Mouse (Mus musculus) hindbrain, embryonic 11.5 days (tissue): ENCODE measurements around the gene Syn2. TPM values are rescaled to one million over a fixed set of nuclear protein-coding genes. Genes with fewer than 3 reads are reported as not detected.
"Not testable (repeated sequence)": the region's sequence is repeated elsewhere in the genome, so short reads cannot be mapped to it uniquely, and the experiment has no call there.

Experiments
- ATAC-seq: fragments of 200-750 bp; cut with Nextera tagmentation; 2 replicates; pipeline ENCODE4 v1.8.0; 2017; ENCODE audit warnings: mild to moderate bottlenecking, moderate TSS enrichment, moderate library complexity; ENCODE audit not compliant: low FRiP score
- DNase-seq: peaks from one replicate; pipeline ENCODE4 v3.0.0-alpha.2; 2015; ENCODE audit warnings: low spot score
- H3K27ac ChIP-seq: fragments of 300-500 bp; sonication (generic); 2 replicates; pipeline ENCODE4 v1.5.1; 2014; ENCODE audit warnings: mild to moderate bottlenecking, low read depth, low read length
- H3K27me3 ChIP-seq: fragments of 300-500 bp; sonication (generic); 2 replicates; pipeline ENCODE4 v1.6.1; 2014; ENCODE audit warnings: mild to moderate bottlenecking, low read length, moderate library complexity, mixed read lengths; ENCODE audit not compliant: control insufficient read depth, insufficient read depth
- H3K36me3 ChIP-seq: fragments of 300-500 bp; sonication (generic); 2 replicates; pipeline ENCODE4 v1.6.1; 2014; ENCODE audit warnings: mild to moderate bottlenecking, low read length, moderate library complexity, mixed read lengths; ENCODE audit not compliant: control insufficient read depth, insufficient read depth
- H3K4me1 ChIP-seq: fragments of 300-500 bp; sonication (generic); replicated peaks from 2 replicates; pipeline ENCODE4 v1.6.1; 2014; ENCODE audit warnings: low read length, mixed read lengths; ENCODE audit not compliant: control insufficient read depth, insufficient read depth
- H3K4me2 ChIP-seq: fragments of 300-500 bp; sonication (generic); replicated peaks from 2 replicates; pipeline ENCODE4 v1.6.1; 2014; ENCODE audit warnings: mild to moderate bottlenecking, low read depth, low read length
- H3K4me3 ChIP-seq: fragments of 300-500 bp; sonication (generic); 2 replicates; pipeline ENCODE4 v1.5.1; 2014; ENCODE audit warnings: low read depth, low read length
- H3K9ac ChIP-seq: fragments of 300-500 bp; sonication (generic); 2 replicates; pipeline ENCODE4 v1.6.1; 2014; ENCODE audit warnings: low read depth, low read length
- H3K9me3 ChIP-seq: fragments of 300-500 bp; sonication (generic); 2 replicates; pipeline ENCODE4 v1.6.1; 2016; ENCODE audit warnings: low read length; ENCODE audit not compliant: control insufficient read depth
- WGBS: fragments of 180-500 bp; shearing (Covaris S2); extraction: QIAGEN DNeasy Blood & Tissue Kit; methylation state at CpG from one replicate; pipeline ENCODE4 v1.1.7; 2014; 5-methylcytosine and 5-hydroxymethylcytosine counted together
- polyA plus RNA-seq: library from polyadenylated mRNA; unstranded; fragments of >200 nt; fragmentation: Nextera tagmentation; extraction: Ambion mirVana; gene quantifications from 2 replicates; pipeline ENCODE4 v1.2.1, GENCODE M21; 2014

Syn2 gene
- polyA plus RNA-seq, 1 experiment from 2014 or later: 6.0 TPM

DNA sequence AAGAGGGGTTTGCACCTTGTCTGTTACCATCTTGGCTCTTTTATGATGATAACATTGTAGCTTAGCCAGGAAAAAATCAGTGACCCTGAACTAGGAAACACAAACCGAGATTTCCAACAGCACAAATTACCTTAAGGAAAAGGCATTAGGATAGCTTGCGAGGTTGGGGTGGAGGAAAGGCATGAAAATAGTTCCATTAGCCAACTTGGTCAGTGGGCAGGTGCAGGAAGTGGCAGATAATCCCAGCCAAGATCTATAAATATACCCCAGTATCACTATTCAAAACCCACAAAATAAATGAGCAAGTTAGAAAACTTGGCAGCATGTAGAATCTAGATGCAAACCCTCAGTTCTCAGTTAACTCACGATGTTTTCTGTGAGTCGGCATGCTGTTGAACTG lies 97.1 kb downstream of the Syn2 start:
- 83% methylated on average over 4 of the region's 4 CpGs for WGBS
- no peak overlapping the region for H3K27ac ChIP-seq

DNA sequence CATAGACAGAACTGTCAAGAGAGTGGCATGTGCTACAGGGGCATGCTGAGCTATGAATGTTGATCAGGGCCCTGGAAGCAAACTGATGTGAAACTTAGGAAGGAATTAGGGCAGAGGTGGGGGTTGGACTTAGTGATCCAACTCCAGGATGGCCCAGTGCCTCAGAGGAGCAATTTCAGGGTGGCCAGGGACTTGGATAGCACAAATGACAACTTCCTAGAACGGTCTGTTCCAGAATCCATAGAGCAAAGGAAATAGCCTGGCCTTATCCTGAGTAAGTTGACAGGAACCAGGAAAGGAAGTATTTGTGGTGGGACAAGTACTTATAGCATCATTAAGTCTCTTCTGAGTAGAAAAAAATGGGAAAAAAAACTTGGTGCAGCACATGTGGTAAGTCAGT lies 97.9 kb downstream of the Syn2 start:
- Histone ChIP-seq H3K4me3 (no peak overlapping the region), H3K27me3 (no peaks in the 10 kb centered on the region), H3K9ac (no peak overlapping the region), H3K9me3 (no peaks in the 10 kb centered on the region), H3K4me2 (no peak overlapping the region), H3K4me1 (no peaks in the 10 kb centered on the region), H3K36me3 (no peaks in the 10 kb centered on the region), H3K27ac (no peak overlapping the region)
- DNase-seq: no peak
- ATAC-seq: no peak
- 88% methylated on average over 1 of the region's 1 CpGs for WGBS

More for the DNA sequence above, 97.1 kb downstream of the Syn2 start:
- no peaks in the 10 kb centered on the region for H3K36me3 ChIP-seq
- DNase-seq: no peak
- H3K9ac ChIP-seq: no peak overlapping the region
- H3K9me3 ChIP-seq: no peaks in the 10 kb centered on the region
- no peak overlapping the region for H3K4me3 ChIP-seq
- no peaks in the 10 kb centered on the region for H3K4me1 ChIP-seq
- H3K27me3 ChIP-seq: no peaks in the 10 kb centered on the region
- ATAC-seq: no peak
- no peak overlapping the region for H3K4me2 ChIP-seq

GRCm38 (mm10) chr6:115238031-115239027 lies 103.6 kb downstream of the Syn2 start:
- no peaks in the 10 kb centered on the region for H3K27me3 ChIP-seq
- no peaks in the 10 kb centered on the region for H3K36me3 ChIP-seq
- DNase-seq: no peak
- 86% methylated on average over 9 of the region's 9 CpGs for WGBS
- H3K4me1 ChIP-seq: no peaks in the 10 kb centered on the region
- no peaks in the 10 kb centered on the region for H3K9me3 ChIP-seq
- H3K4me3 ChIP-seq: no peak overlapping the region
- no peak overlapping the region for H3K4me2 ChIP-seq
- H3K27ac ChIP-seq: no peak overlapping the region
- H3K9ac ChIP-seq: no peak overlapping the region
- ATAC-seq: no peak

GRCm38 (mm10) chr6:115239335-115239734 lies 104.6 kb downstream of the Syn2 start:
- Histone ChIP-seq H3K4me1 (no peaks in the 10 kb centered on the region), H3K4me3 (no peak overlapping the region), H3K27me3 (no peaks in the 10 kb centered on the region), H3K9me3 (no peaks in the 10 kb centered on the region), H3K27ac (no peak overlapping the region), H3K9ac (no peak overlapping the region), H3K36me3 (no peaks in the 10 kb centered on the region), H3K4me2 (no peak overlapping the region)
- no peak for ATAC-seq
- WGBS: 74% methylated on average over 7 of the region's 7 CpGs
- DNase-seq: no peak

DNA sequence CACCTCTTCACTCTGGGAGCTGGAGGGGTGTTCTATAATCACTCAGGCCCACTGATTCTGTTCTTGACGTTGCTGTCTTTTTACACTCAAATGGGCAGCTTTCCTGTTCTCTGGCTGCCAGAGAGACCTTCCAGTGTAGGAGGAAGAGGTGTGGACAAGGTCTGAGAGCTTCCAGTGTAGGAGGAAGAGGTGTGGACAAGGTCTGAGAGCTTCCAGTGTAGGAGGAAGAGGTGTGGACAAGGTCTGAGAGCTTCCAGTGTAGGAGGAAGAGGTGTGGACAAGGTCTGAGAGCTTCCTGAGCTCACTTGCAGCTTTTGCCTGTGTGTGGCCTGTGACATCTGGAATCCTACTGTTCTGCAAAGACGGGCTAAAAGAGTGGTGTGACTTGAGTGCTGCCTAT lies 105.7 kb downstream of the Syn2 start:
- not testable (repeated sequence) for H3K36me3 ChIP-seq, H3K9ac ChIP-seq, H3K4me3 ChIP-seq, H3K27me3 ChIP-seq, DNase-seq, H3K4me2 ChIP-seq, H3K27ac ChIP-seq, H3K4me1 ChIP-seq, ATAC-seq, H3K9me3 ChIP-seq
- 64% methylated on average over 2 of the region's 2 CpGs for WGBS

GRCm38 (mm10) chr6:115241131-115241699 lies 106.5 kb downstream of the Syn2 start:
- H3K36me3 ChIP-seq: no peaks in the 10 kb centered on the region
- no peak for DNase-seq
- WGBS: 84% methylated on average over 3 of the region's 3 CpGs

GRCm38 (mm10) chr6:115241939-115242338 lies 107.2 kb downstream of the Syn2 start:
- Histone ChIP-seq H3K9ac (no peak overlapping the region), H3K27me3 (no peaks in the 10 kb centered on the region), H3K27ac (no peak overlapping the region), H3K9me3 (no peaks in the 10 kb centered on the region), H3K4me2 (no peak overlapping the region), H3K4me1 (no peaks in the 10 kb centered on the region), H3K4me3 (no peak overlapping the region), H3K36me3 (no peaks in the 10 kb centered on the region)
- DNase-seq: no peak
- WGBS: 90% methylated on average over 3 of the region's 3 CpGs
- no peak for ATAC-seq

More at GRCm38 (mm10) chr6:115241131-115241699, 106.5 kb downstream of the Syn2 start:
- ATAC-seq: no peak
- Histone ChIP-seq H3K4me1 (no peaks in the 10 kb centered on the region), H3K9ac (no peak overlapping the region), H3K27ac (no peak overlapping the region), H3K4me3 (no peak overlapping the region), H3K9me3 (no peaks in the 10 kb centered on the region), H3K4me2 (no peak overlapping the region), H3K27me3 (no peaks in the 10 kb centered on the region)

- H3K4me1 ChIP-seq: no peaks in the 10 kb centered on the region
- no peak overlapping the region for H3K4me3 ChIP-seq
- DNase-seq: no peak
- no peak overlapping the region for H3K9ac ChIP-seq
- no peak overlapping the region for H3K4me2 ChIP-seq
- ATAC-seq: no peak
- no peak overlapping the region for H3K27ac ChIP-seq
- no peaks in the 10 kb centered on the region for H3K9me3 ChIP-seq
- no peaks in the 10 kb centered on the region for H3K27me3 ChIP-seq
- WGBS: 71% methylated on average over 2 of the region's 2 CpGs
- H3K36me3 ChIP-seq: no peaks in the 10 kb centered on the region
These were observed 109.5 kb downstream of the Syn2 start for GRCm38 (mm10) chr6:115244222-115244621.
